Mouse (Mus musculus) MEL (cell line): ENCODE measurements at regions not wholly inside any gene's neighbourhood (a gene's known extent, or its start where the extent isn't known, plus 50 kb on each side); places are given as distances from the start of the nearest gene placed in this dataset.
A peak's percentile ranks its signal among the peaks of the same experiment; 100 is the strongest.

ENCODE experiments used
- DNase-seq: peaks from one replicate; pipeline ENCODE4 v3.0.0; 2011; ENCODE audit warnings: low read depth, low spot score
- H3K27ac ChIP-seq: 2 replicates; pipeline ENCODE4 v1.5.1; 2012; ENCODE audit warnings: low read depth, mild to moderate bottlenecking, control low read depth, low read length, moderate library complexity; ENCODE audit not compliant: control insufficient read depth
- H3K27me3 ChIP-seq, 2 experiments: fragments of 150-350 bp in 1 of 2; sonication (generic) in 1 of 2; 2 replicates each; pipeline ENCODE4 v1.6.1; 2012; ENCODE audit warnings: low read length in 2 of 2, mild to moderate bottlenecking in 2 of 2, improper control_type of control experiment in 1 of 2, moderate library complexity in 1 of 2; ENCODE audit not compliant: insufficient read depth in 2 of 2, control insufficient read depth in 1 of 2
- H3K36me3 ChIP-seq, 2 experiments: 2 replicates each; pipeline ENCODE4 v1.6.1; 2012 to 2014; ENCODE audit warnings: low read length in 2 of 2, improper control_type of control experiment in 1 of 2, inconsistent platforms in 1 of 2, mild to moderate bottlenecking in 1 of 2; ENCODE audit not compliant: insufficient read depth in 2 of 2, control insufficient read depth in 1 of 2
- H3K4me1 ChIP-seq, 2 experiments: fragments of 150-350 bp in 1 of 2; sonication (generic) in 1 of 2; 2 replicates each; pipeline ENCODE4 v1.6.1; 2012; ENCODE audit warnings: low read length in 2 of 2, improper control_type of control experiment in 1 of 2, mild to moderate bottlenecking in 1 of 2; ENCODE audit not compliant: insufficient read depth in 2 of 2, control insufficient read depth in 1 of 2
- H3K4me3 ChIP-seq, 2 experiments: fragments of 150-350 bp in 1 of 2; sonication (generic) in 1 of 2; 2 replicates each; pipeline ENCODE4 v1.5.1; 2012; ENCODE audit warnings: low read depth in 2 of 2, low read length in 2 of 2, mild to moderate bottlenecking in 2 of 2, moderate library complexity in 2 of 2, control low read depth in 1 of 2, improper control_type of control experiment in 1 of 2; ENCODE audit not compliant: control insufficient read depth in 1 of 2, insufficient read depth in 1 of 2
- H3K79me2 ChIP-seq: 2 replicates; pipeline ENCODE4 v1.6.1; 2012; ENCODE audit warnings: mild to moderate bottlenecking, low read length, moderate library complexity; ENCODE audit not compliant: control insufficient read depth, poor library complexity, insufficient read depth
- H3K9ac ChIP-seq: 2 replicates; pipeline ENCODE4 v1.6.1; 2012; ENCODE audit warnings: low read depth, mild to moderate bottlenecking, control low read depth, low read length, moderate library complexity; ENCODE audit not compliant: control insufficient read depth, poor library complexity, severe bottlenecking
- H3K9me3 ChIP-seq: fragments of 150-350 bp; sonication (generic); replicated peaks from 2 replicates; pipeline ENCODE4 v1.6.1; 2012; ENCODE audit warnings: mild to moderate bottlenecking, low read length, improper control_type of control experiment, moderate library complexity; ENCODE audit not compliant: insufficient read depth
- CTCF ChIP-seq, 3 experiments: IDR thresholded peaks in 2 of 3; conservative IDR thresholded peaks in 1 of 3; 2 replicates each; pipeline ENCODE4 v1.5.1; 2011 to 2012; ENCODE audit warnings: low read length in 3 of 3, low read depth in 2 of 3, mild to moderate bottlenecking in 2 of 3, improper control_type of control experiment in 1 of 3, inconsistent platforms in 1 of 3, mixed read lengths in 1 of 3, moderate library complexity in 1 of 3; ENCODE audit not compliant: control insufficient read depth in 1 of 3, insufficient read depth in 1 of 3, poor library complexity in 1 of 3, severe bottlenecking in 1 of 3
- E2F4 ChIP-seq: IDR thresholded peaks from 2 replicates; pipeline ENCODE4 v1.6.1; 2011; ENCODE audit warnings: low read depth, low read length, improper control_type of control experiment, borderline replicate concordance
- ELF1 ChIP-seq: IDR thresholded peaks from 2 replicates; pipeline ENCODE4 v1.6.1; 2014; ENCODE audit warnings: low read depth, mild to moderate bottlenecking, inconsistent platforms, low read length, improper control_type of control experiment, moderate library complexity
- EP300 ChIP-seq, 2 experiments: IDR thresholded peaks; 2 replicates each; pipeline ENCODE4 v1.6.1; 2011; ENCODE audit warnings: improper control_type of control experiment in 2 of 2, low read length in 2 of 2, low read depth in 1 of 2, mild to moderate bottlenecking in 1 of 2
- HCFC1 ChIP-seq: IDR thresholded peaks from 2 replicates; pipeline ENCODE4 v1.6.1; 2012; ENCODE audit warnings: low read depth, mild to moderate bottlenecking, inconsistent platforms, low read length, improper control_type of control experiment, moderate library complexity
- KAT2A ChIP-seq: conservative IDR thresholded peaks from 2 replicates; pipeline ENCODE4 v1.6.1; 2012; ENCODE audit warnings: low read depth, low read length, improper control_type of control experiment, inconsistent platforms
- MAX ChIP-seq: IDR thresholded peaks from 2 replicates; pipeline ENCODE4 v1.6.1; 2011; ENCODE audit warnings: low read length, improper control_type of control experiment
- MAZ ChIP-seq: IDR thresholded peaks from 2 replicates; pipeline ENCODE4 v1.6.1; 2012; ENCODE audit warnings: low read depth, mild to moderate bottlenecking, inconsistent platforms, low read length, improper control_type of control experiment
- MYB ChIP-seq: IDR thresholded peaks from 2 replicates; pipeline ENCODE4 v1.6.1; 2011; ENCODE audit warnings: mild to moderate bottlenecking, low read depth, low read length, improper control_type of control experiment
- NELFE ChIP-seq: IDR thresholded peaks from 2 replicates; pipeline ENCODE4 v1.6.1; 2011; ENCODE audit warnings: low read depth, low read length, improper control_type of control experiment
- NRF1 ChIP-seq: IDR thresholded peaks from 2 replicates; pipeline ENCODE4 v1.6.1; 2014; ENCODE audit warnings: low read depth, mild to moderate bottlenecking, inconsistent platforms, low read length, improper control_type of control experiment, moderate library complexity; ENCODE audit not compliant: poor library complexity, insufficient read depth, severe bottlenecking
- RCOR1 ChIP-seq: IDR thresholded peaks from 2 replicates; pipeline ENCODE4 v1.6.1; 2012; ENCODE audit warnings: low read depth, mild to moderate bottlenecking, inconsistent platforms, low read length, improper control_type of control experiment
- SMC3 ChIP-seq: IDR thresholded peaks from 2 replicates; pipeline ENCODE4 v1.6.1; 2011; ENCODE audit warnings: low read depth, low read length, improper control_type of control experiment
- TAL1 ChIP-seq: IDR thresholded peaks from 2 replicates; pipeline ENCODE4 v1.6.1; 2012; ENCODE audit warnings: mild to moderate bottlenecking, inconsistent platforms, low read length, moderate library complexity, mixed read lengths
- TCF12 ChIP-seq: IDR thresholded peaks from 2 replicates; pipeline ENCODE4 v1.6.1; 2014; ENCODE audit warnings: low read depth, mild to moderate bottlenecking, inconsistent platforms, low read length, improper control_type of control experiment, moderate library complexity
- UBTF ChIP-seq: IDR thresholded peaks from 2 replicates; pipeline ENCODE4 v1.6.1; 2012; ENCODE audit warnings: low read depth, mild to moderate bottlenecking, inconsistent platforms, low read length, improper control_type of control experiment, moderate library complexity, borderline replicate concordance; ENCODE audit not compliant: insufficient read depth
- USF1 ChIP-seq: IDR thresholded peaks from 2 replicates; pipeline ENCODE4 v1.6.1; 2014; ENCODE audit warnings: low read depth, mild to moderate bottlenecking, inconsistent platforms, low read length, improper control_type of control experiment, moderate library complexity
- USF2 ChIP-seq, 2 experiments: IDR thresholded peaks; 2 replicates each; pipeline ENCODE4 v1.6.1; 2011 to 2012; ENCODE audit warnings: improper control_type of control experiment in 2 of 2, low read length in 2 of 2, borderline replicate concordance in 1 of 2, inconsistent platforms in 1 of 2, low read depth in 1 of 2, mild to moderate bottlenecking in 1 of 2; ENCODE audit not compliant: insufficient read depth in 1 of 2
- ZNF384 ChIP-seq: IDR thresholded peaks from 2 replicates; pipeline ENCODE4 v1.6.1; 2012; ENCODE audit warnings: low read depth, mild to moderate bottlenecking, inconsistent platforms, low read length, improper control_type of control experiment

GRCm38 (mm10) chr14:36778956-36779355 lies 189.6 kb downstream of the Ccser2 start:
- 0 out of 2 replicates have a peak, but pooled peaks have one; percentile 4 for TF ChIP-seq SMC3
- no peak for TF ChIP-seq ELF1
- no peaks in the 10 kb centered on the region for H3K9me3 ChIP-seq
- no peaks in the 10 kb centered on the region for H3K79me2 ChIP-seq
- H3K27ac ChIP-seq = no peak overlapping the region
- DNase-seq = no peak
- H3K27me3 ChIP-seq = no peaks in the 10 kb centered on the region
- no peak overlapping the region for H3K4me3 ChIP-seq
- no peaks in the 10 kb centered on the region for H3K4me1 ChIP-seq
- no peaks in the 10 kb centered on the region for H3K36me3 ChIP-seq
- no peak overlapping the region for H3K9ac ChIP-seq

GRCm38 (mm10) chr14:36774349-36774748 lies 194.2 kb downstream of the Ccser2 start:
- Histone ChIP-seq H3K79me2 (no peaks in the 10 kb centered on the region), H3K9ac (no peak overlapping the region), H3K9me3 (no peaks in the 10 kb centered on the region), H3K4me3 (no peak overlapping the region), H3K4me1 (no peaks in the 10 kb centered on the region), H3K36me3 (no peaks in the 10 kb centered on the region), H3K27ac (no peak overlapping the region), H3K27me3 (no peaks in the 10 kb centered on the region)
- no peak for TF ChIP-seq E2F4
- TF ChIP-seq NRF1 = no peak
- TF ChIP-seq ZNF384 = no peak
- TF ChIP-seq UBTF = no peak
- no peak for TF ChIP-seq MAZ
- TF ChIP-seq MYB = no peak
- TF ChIP-seq TAL1 = no peak
- TF ChIP-seq USF1 = no peak
- TF ChIP-seq TCF12 = no peak
- TF ChIP-seq MAX = no peak
- DNase-seq = no peak

GRCm38 (mm10) chr14:36764377-36764776 lies 204.2 kb downstream of the Ccser2 start:
- Histone ChIP-seq H3K4me3 (no peak overlapping the region), H3K27me3 (no peaks in the 10 kb centered on the region), H3K4me1 (no peaks in the 10 kb centered on the region), H3K9ac (no peak overlapping the region), H3K79me2 (no peaks in the 10 kb centered on the region), H3K36me3 (no peaks in the 10 kb centered on the region), H3K9me3 (no peaks in the 10 kb centered on the region), H3K27ac (no peak overlapping the region)
- no peak for DNase-seq
- TF ChIP-seq HCFC1 (no peak), USF2 (IDR thresholded peaks at IDR 0.05; ENCODE audit: borderline replicate concordance in 1 of 2, insufficient read depth in 1 of 2, low read depth in 1 of 2, low read length in 2 of 2) (no peak), SMC3 (no peak), MAX (no peak), UBTF (no peak), NELFE (no peak), MAZ (no peak), CTCF (IDR thresholded peaks at IDR 0.05 in 2 of 3, conservative IDR thresholded peaks at IDR 0.05 in 1 of 3; ENCODE audit: control insufficient read depth in 1 of 3, insufficient read depth in 1 of 3, low read depth in 2 of 3, low read length in 3 of 3, poor library complexity in 1 of 3, severe bottlenecking in 1 of 3) (no peak), KAT2A (no peak), EP300 (IDR thresholded peaks at IDR 0.05; ENCODE audit: low read depth in 1 of 2, low read length in 2 of 2) (no peak), RCOR1 (no peak)
